Mouse (Mus musculus) limb, embryonic 15.5 days (tissue): ENCODE measurements at regions not wholly inside any gene's neighbourhood (a gene's known extent, or its start where the extent isn't known, plus 50 kb on each side); places are given as distances from the start of the nearest gene placed in this dataset.

Experiments
- ATAC-seq: fragments of 200-750 bp; cut with Nextera tagmentation; 2 replicates; pipeline ENCODE4 v1.8.0; 2017; ENCODE audit warnings: low read depth, moderate TSS enrichment; ENCODE audit not compliant: insufficient number of reproducible peaks, low FRiP score, low TSS enrichment
- H3K27ac ChIP-seq: fragments of 300-500 bp; sonication (generic); 2 replicates; pipeline ENCODE4 v1.5.1; 2015; ENCODE audit warnings: moderate library complexity, mild to moderate bottlenecking, inconsistent platforms
- H3K27me3 ChIP-seq: fragments of 300-500 bp; sonication (generic); 2 replicates; pipeline ENCODE4 v1.6.1; 2015; ENCODE audit warnings: inconsistent platforms
- H3K36me3 ChIP-seq: fragments of 300-500 bp; sonication (generic); 2 replicates; pipeline ENCODE4 v1.6.1; 2015; ENCODE audit warnings: inconsistent platforms
- H3K4me1 ChIP-seq: fragments of 300-500 bp; sonication (generic); 2 replicates; pipeline ENCODE4 v1.6.1; 2015; ENCODE audit warnings: inconsistent platforms
- H3K4me2 ChIP-seq: fragments of 300-500 bp; sonication (generic); 2 replicates; pipeline ENCODE4 v1.6.1; 2015; ENCODE audit warnings: mild to moderate bottlenecking, inconsistent platforms
- H3K4me3 ChIP-seq: fragments of 300-500 bp; sonication (generic); 2 replicates; pipeline ENCODE4 v1.5.1; 2015; ENCODE audit warnings: mild to moderate bottlenecking, inconsistent platforms
- H3K9ac ChIP-seq: fragments of 300-500 bp; sonication (generic); 2 replicates; pipeline ENCODE4 v1.6.1; 2015; ENCODE audit warnings: inconsistent platforms
- H3K9me3 ChIP-seq: fragments of 300-500 bp; sonication (generic); 2 replicates; pipeline ENCODE4 v1.6.1; 2016; ENCODE audit warnings: inconsistent platforms
- WGBS: fragments of 180-500 bp; shearing (Covaris S2); methylation state at CpG from one replicate; pipeline ENCODE4 v1.1.7; 2015; 5-methylcytosine and 5-hydroxymethylcytosine counted together

- ATAC-seq = no peak
- no peaks in the 10 kb centered on the region for H3K36me3 ChIP-seq
- H3K9me3 ChIP-seq = no peaks in the 10 kb centered on the region
- H3K4me3 ChIP-seq = no peak overlapping the region
- no peak overlapping the region for H3K4me2 ChIP-seq
- H3K9ac ChIP-seq = no peak overlapping the region
- no peaks in the 10 kb centered on the region for H3K4me1 ChIP-seq
- H3K27me3 ChIP-seq = no peaks in the 10 kb centered on the region
- WGBS = 67% methylated on average over 4 of the region's 4 CpGs
- no peak overlapping the region for H3K27ac ChIP-seq
Observed at GRCm38 (mm10) chr15:63079825-63080224, 765.2 kb downstream of the Gsdmc2 start.

GRCm38 (mm10) chr15:63071921-63072320 lies 773.1 kb downstream of the Gsdmc2 start:
- H3K9me3 ChIP-seq = no peaks in the 10 kb centered on the region
- H3K4me2 ChIP-seq = no peak overlapping the region
- H3K27me3 ChIP-seq = no peaks in the 10 kb centered on the region
- H3K9ac ChIP-seq = no peak overlapping the region
- 69% methylated on average over 4 of the region's 4 CpGs for WGBS
- H3K4me3 ChIP-seq = no peak overlapping the region
- no peaks in the 10 kb centered on the region for H3K4me1 ChIP-seq
- H3K36me3 ChIP-seq = no peaks in the 10 kb centered on the region
- no peak for ATAC-seq
- no peak overlapping the region for H3K27ac ChIP-seq

- Histone ChIP-seq H3K4me2 (no peak overlapping the region), H3K9me3 (no peaks in the 10 kb centered on the region), H3K27ac (no peak overlapping the region), H3K4me3 (no peak overlapping the region), H3K4me1 (no peaks in the 10 kb centered on the region), H3K27me3 (no peaks in the 10 kb centered on the region), H3K9ac (no peak overlapping the region), H3K36me3 (no peaks in the 10 kb centered on the region)
- ATAC-seq = no peak
- 87% methylated on average over 3 of the region's 3 CpGs for WGBS
Observed at GRCm38 (mm10) chr15:63067126-63067525, 777.9 kb downstream of the Gsdmc2 start.

GRCm38 (mm10) chr15:63066020-63066439 lies 778.9 kb downstream of the Gsdmc2 start:
- 66% methylated on average over 2 of the region's 2 CpGs for WGBS

GRCm38 (mm10) chr15:63061891-63062290 lies 783.1 kb downstream of the Gsdmc2 start:
- Histone ChIP-seq H3K36me3 (no peaks in the 10 kb centered on the region), H3K9me3 (no peaks in the 10 kb centered on the region), H3K4me1 (no peaks in the 10 kb centered on the region), H3K27me3 (no peaks in the 10 kb centered on the region), H3K27ac (no peak overlapping the region), H3K4me3 (no peak overlapping the region), H3K4me2 (no peak overlapping the region), H3K9ac (no peak overlapping the region)
- no peak for ATAC-seq
- WGBS = 67% methylated on average over 3 of the region's 3 CpGs

More at GRCm38 (mm10) chr15:63066020-63066439, 778.9 kb downstream of the Gsdmc2 start:
- Histone ChIP-seq H3K4me3 (no peak overlapping the region), H3K4me2 (no peak overlapping the region), H3K36me3 (no peaks in the 10 kb centered on the region), H3K9me3 (no peaks in the 10 kb centered on the region), H3K27me3 (no peaks in the 10 kb centered on the region), H3K4me1 (no peaks in the 10 kb centered on the region), H3K9ac (no peak overlapping the region), H3K27ac (no peak overlapping the region; the same call in 1 of the 2 replicates)
- no peak for ATAC-seq

GRCm38 (mm10) chr15:63060826-63061225 lies 784.2 kb downstream of the Gsdmc2 start:
- Histone ChIP-seq H3K9ac (no peak overlapping the region), H3K4me1 (no peaks in the 10 kb centered on the region), H3K27ac (no peak overlapping the region), H3K4me3 (no peak overlapping the region), H3K4me2 (no peak overlapping the region), H3K36me3 (no peaks in the 10 kb centered on the region), H3K9me3 (no peaks in the 10 kb centered on the region), H3K27me3 (no peaks in the 10 kb centered on the region)
- 79% methylated on average over 3 of the region's 3 CpGs for WGBS
- no peak for ATAC-seq

GRCm38 (mm10) chr15:63052570-63053255 lies 792.3 kb downstream of the Gsdmc2 start:
- ATAC-seq = no peak
- H3K9me3 ChIP-seq = no peaks in the 10 kb centered on the region
- no peak overlapping the region for H3K9ac ChIP-seq
- no peaks in the 10 kb centered on the region for H3K36me3 ChIP-seq
- no peaks in the 10 kb centered on the region for H3K27me3 ChIP-seq
- H3K27ac ChIP-seq = no peak overlapping the region
- H3K4me3 ChIP-seq = no peak overlapping the region
- 21% methylated on average over 3 of the region's 3 CpGs for WGBS
- H3K4me2 ChIP-seq = no peak overlapping the region
- 0 out of 2 replicates have a peak, but pooled peaks cover 4% of the 10 kb centered on the region for H3K4me1 ChIP-seq

- Histone ChIP-seq H3K9ac (no peak overlapping the region), H3K4me1 (0 out of 2 replicates have a peak, but pooled peaks cover 4% of the 10 kb centered on the region), H3K27me3 (no peaks in the 10 kb centered on the region), H3K27ac (no peak overlapping the region), H3K4me2 (no peak overlapping the region), H3K9me3 (no peaks in the 10 kb centered on the region), H3K4me3 (no peak overlapping the region), H3K36me3 (no peaks in the 10 kb centered on the region)
- ATAC-seq = no peak
- 89% methylated on average over 1 of the region's 1 CpGs for WGBS
Observed at GRCm38 (mm10) chr15:63050033-63050432, 794.9 kb downstream of the Gsdmc2 start.

- ATAC-seq = no peak
- Histone ChIP-seq H3K4me1 (no peaks in the 10 kb centered on the region), H3K4me3 (no peak overlapping the region), H3K9ac (no peak overlapping the region), H3K9me3 (no peaks in the 10 kb centered on the region), H3K4me2 (no peak overlapping the region), H3K36me3 (no peaks in the 10 kb centered on the region), H3K27ac (no peak overlapping the region), H3K27me3 (no peaks in the 10 kb centered on the region)
Observed at GRCm38 (mm10) chr15:63042367-63042766, 802.6 kb downstream of the Gsdmc2 start.

GRCm38 (mm10) chr15:63036241-63036640 lies 808.7 kb downstream of the Gsdmc2 start:
- Histone ChIP-seq H3K9me3 (no peaks in the 10 kb centered on the region), H3K27ac (no peak overlapping the region), H3K36me3 (no peaks in the 10 kb centered on the region), H3K4me1 (no peaks in the 10 kb centered on the region), H3K4me3 (no peak overlapping the region), H3K27me3 (no peaks in the 10 kb centered on the region), H3K4me2 (no peak overlapping the region), H3K9ac (no peak overlapping the region)
- 86% methylated on average over 7 of the region's 7 CpGs for WGBS
- no peak for ATAC-seq

GRCm38 (mm10) chr15:63020826-63021225 lies 824.2 kb downstream of the Gsdmc2 start:
- 53% methylated on average over 2 of the region's 2 CpGs for WGBS
- no peaks in the 10 kb centered on the region for H3K9me3 ChIP-seq
- H3K27me3 ChIP-seq = no peaks in the 10 kb centered on the region
- no peak overlapping the region for H3K4me3 ChIP-seq
- no peaks in the 10 kb centered on the region for H3K36me3 ChIP-seq
- H3K4me1 ChIP-seq = no peaks in the 10 kb centered on the region
- H3K27ac ChIP-seq = no peak overlapping the region
- H3K4me2 ChIP-seq = no peak overlapping the region
- ATAC-seq = no peak
- no peak overlapping the region for H3K9ac ChIP-seq

- no peak overlapping the region for H3K9ac ChIP-seq
- no peak overlapping the region for H3K4me2 ChIP-seq
- no peaks in the 10 kb centered on the region for H3K27me3 ChIP-seq
- WGBS = 52% methylated on average over 3 of the region's 3 CpGs
- H3K36me3 ChIP-seq = no peaks in the 10 kb centered on the region
- no peaks in the 10 kb centered on the region for H3K4me1 ChIP-seq
- no peak overlapping the region for H3K4me3 ChIP-seq
- ATAC-seq = no peak
- no peaks in the 10 kb centered on the region for H3K9me3 ChIP-seq
- H3K27ac ChIP-seq = no peak overlapping the region
Observed at GRCm38 (mm10) chr15:63017966-63018365, 827.0 kb downstream of the Gsdmc2 start.
